Mouse (Mus musculus) adrenal gland, adult (tissue): ENCODE results near the gene Dctn3.
"Not testable (repeated sequence)": the region's sequence is repeated elsewhere in the genome, so short reads cannot be mapped to it uniquely, and the experiment has no call there.

ENCODE experiments used
- DNase-seq, 2 experiments: peaks; one replicate each; pipeline ENCODE4 v3.0.0; 2022 to 2023; ENCODE audit warnings: low spot score in 1 of 2; ENCODE audit not compliant: inconsistent age in 2 of 2

The Dctn3 gene

GRCm38 (mm10) chr4:41739260-41739659 is 16.3 kb upstream of the Dctn3 start:
- DNase-seq = no peak

DNA sequence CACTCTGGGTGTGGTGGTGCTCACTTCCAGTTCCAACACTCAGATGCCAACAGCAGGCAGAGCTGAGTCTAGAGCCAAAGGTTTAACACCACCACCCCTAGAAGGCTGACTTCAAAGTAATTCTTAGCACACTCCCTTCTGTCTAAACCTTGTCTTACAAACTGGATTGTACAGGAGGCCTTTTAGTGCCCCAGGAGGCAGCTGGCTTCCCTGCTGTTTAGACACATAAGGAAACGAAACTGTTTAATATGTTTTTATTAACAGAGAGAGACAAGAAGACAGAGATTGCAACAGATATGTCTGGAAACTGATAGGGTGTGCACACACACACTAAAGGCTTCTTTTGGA is 15.3 kb upstream of the Dctn3 start:
- peak in 1 of 2 experiments; percentile 63 for DNase-seq

GRCm38 (mm10) chr4:41737602-41738255 is 14.8 kb upstream of the Dctn3 start:
- DNase-seq = peak; percentile 77 to 90

DNA sequence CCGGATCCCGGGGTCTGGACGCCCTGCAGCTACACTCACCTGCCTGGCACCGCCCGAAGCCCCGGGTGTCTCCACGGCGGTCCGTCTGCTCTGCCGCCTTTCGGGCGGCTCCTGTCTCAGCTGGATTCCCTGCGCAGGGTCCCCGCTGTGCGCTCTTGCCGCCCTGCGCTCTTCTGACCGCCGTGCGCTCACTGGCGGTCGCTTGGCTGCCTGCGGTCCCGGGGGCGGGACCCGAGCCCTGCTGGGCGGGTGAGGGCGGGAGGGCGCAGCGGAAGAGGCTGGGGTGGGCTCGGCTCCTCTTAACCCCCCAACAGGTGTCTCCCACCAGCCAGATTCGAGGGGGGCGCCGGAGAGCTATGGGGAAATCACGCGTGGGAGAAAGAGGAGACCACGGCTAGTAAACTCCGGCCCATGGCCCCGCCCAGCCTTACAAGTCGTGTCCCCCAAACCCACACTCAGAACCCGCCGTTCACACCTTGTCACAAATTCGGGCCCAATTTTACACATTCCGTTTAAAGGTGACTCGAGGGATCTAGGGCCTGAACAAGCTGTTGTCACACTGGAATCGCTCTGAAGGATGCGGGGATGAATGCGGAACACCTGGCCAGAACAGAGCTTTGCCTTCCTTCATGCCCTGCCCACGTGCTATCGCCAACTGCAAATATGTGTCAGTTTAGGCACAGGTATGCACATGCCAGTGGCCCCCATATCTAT is 8.2 kb upstream of the Dctn3 start, which contains the start of gene Arid3c:
Gene Arid3c (minus strand): TSS at position 91 of the 714 bp plus-strand sequence.
- no peak for DNase-seq

- DNase-seq = no peak
Measured at GRCm38 (mm10) chr4:41726826-41727621, 4.1 kb upstream of the Dctn3 start.

GRCm38 (mm10) chr4:41716834-41717233 is 6.1 kb downstream of the Dctn3 start:
- no peak for DNase-seq

DNA sequence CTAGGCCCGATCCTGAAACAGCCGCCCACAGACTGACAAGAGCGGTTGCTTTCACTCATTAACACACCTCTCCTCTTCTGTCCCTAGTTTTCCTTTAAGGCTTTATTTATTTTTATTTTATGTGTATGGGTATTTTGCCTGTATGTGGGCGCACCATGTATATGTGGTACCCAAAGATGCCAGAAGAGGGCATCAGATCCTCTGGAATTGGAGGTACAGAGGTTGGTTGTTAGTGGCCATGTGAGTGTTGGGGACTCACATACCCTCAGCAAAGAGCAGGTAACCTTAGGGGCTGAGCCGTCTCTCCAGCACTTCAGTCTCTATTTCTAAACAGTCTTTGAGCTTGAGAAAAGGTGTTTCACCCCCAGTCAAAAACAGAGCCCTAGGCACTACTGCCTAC is 7.4 kb downstream of the Dctn3 start:
- DNase-seq = peak in 1 of 2 experiments; percentile 83

DNA sequence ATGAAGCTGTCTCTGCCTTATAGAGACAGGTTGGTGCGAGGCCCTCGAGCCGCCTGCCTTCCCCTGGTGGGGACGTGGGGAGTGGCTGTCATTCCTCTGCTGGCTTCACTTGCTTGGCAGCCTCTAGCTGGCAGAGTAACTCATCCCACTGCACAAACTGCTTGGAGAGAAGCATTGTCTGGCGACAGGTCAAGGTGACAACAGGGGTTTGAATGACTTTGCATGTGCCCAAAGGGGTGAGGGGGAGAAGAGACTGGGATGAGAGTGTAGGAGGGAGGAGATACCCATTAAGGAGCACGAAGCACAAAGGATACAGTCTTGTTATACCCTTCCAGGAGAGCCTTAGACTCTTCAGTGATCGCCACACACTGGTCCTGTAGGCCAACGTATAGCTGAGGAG is 7.9 kb downstream of the Dctn3 start:
- DNase-seq = peak in 1 of 2 experiments; percentile 44

DNA sequence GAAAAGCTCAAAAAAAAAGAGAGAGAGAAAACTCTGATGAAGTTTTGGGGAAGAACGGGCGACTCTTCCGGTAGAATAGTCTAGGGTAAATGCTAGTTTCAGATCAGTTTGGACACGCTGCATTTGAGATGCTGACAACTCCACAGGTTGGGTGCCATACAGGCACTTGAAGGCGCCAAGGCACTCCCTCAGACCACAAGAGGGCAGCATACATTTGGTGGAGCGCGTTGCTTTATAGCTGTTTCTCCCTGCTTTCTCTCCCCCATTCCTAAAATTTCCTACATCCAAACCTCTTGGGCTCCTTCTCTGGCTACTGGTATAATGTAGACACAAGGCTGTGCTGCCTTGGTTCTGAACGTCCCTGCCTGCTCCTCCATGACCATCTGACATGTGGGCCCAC is 8.7 kb downstream of the Dctn3 start:
- DNase-seq = peak; percentile 58 to 86

DNA sequence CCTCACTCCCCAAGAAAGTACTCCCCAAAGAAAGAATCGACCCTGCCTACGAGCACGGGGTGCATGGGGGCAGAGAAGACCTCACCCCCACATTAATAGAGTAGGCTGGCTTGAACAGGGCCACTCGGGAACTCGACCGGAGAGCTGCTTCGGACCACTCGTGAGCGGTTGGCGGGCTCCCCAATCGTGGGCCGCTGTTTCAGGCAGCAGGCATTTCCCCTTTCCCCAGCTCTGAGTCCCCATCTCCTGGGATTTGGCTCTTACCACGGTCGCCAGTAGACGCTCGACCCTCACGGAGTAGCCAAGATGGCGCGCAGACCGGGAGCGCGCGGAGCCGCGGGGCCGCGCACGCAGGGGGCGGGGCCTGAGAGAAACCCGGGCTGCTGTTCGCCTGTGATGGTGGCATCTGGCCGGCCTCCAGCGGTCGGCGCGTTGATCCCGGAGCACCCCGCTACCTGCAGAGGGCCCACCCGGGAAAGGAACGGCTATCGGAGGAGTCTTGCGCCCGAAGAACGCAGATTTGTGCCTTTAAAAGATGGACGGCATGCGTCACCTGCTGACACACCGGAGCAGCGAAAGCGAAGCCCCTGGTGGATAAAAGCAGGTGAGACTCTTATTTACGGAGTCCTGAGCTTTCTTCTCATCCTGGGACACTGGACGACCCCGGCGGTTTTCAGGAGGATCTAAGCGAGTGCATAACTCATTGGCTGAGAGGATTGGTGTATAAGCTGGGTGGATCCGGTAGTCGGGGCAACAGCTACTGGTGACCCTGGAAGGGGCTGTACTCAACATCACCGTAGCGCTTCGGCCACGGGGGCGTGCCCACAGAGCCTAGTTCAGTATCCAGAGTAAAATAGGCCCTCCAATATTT is 9.5 kb downstream of the Dctn3 start, which contains the start of gene Rpp25l:
Gene Rpp25l (minus strand): TSS at position 338 of the 871 bp plus-strand sequence.
- peak; percentile 87 to 97 for DNase-seq

- no peak for DNase-seq
Measured at GRCm38 (mm10) chr4:41712421-41713196, 10.4 kb downstream of the Dctn3 start.

DNA sequence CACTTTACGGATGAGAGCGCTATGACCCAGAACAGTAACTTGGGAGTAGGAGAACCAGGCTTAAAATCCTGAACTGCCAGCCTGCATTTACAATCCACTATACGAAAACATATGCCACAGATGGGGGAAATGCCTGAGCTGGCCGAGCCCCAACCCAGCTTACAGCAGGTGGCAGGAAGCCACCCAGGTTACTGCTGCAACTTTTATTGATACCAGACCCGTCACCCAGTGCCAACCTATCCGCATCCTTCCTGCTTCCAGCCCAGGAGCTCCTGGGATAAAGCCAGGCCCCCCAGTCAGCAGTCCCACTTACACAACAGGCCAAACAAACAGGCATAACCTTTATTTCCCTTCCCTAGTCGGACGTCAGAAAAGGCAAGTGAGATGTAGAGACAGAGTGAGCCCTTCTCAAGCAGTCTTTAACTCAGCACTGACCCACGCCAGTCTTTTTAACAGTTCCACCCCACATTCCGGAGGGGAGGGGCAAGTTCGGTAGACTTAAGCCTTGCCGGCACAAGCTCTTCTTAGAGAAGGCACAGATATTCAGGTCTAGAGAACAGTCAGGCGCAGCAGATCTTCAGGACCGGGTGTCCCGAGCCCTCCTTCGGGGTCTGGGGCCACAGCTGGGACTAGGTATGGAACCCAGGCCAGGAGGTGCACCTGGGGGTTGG is 11.1 kb downstream of the Dctn3 start:
- DNase-seq = no peak

DNA sequence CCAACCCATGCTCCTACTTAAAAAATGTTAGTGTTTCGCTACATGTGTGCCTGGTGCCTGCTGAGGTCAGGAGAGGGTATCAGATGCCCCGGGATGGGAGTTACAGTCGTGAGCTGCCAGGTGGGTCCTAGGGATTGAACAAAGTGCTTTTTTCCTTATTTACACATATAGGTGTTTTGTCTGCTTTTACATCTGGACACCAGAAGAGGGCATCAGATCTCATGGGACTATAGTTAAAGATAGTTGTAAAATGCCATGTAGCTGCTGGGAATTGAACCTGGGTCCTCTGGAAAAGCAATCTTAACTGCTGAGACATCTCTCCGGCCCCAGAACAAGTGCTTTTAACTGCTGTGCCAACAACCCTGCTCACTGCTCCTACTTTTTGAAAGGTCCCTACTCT is 12.7 kb downstream of the Dctn3 start:
- DNase-seq = no peak

- peak in 1 of 2 experiments; percentile 89 for DNase-seq
Measured at GRCm38 (mm10) chr4:41708192-41708745, 14.7 kb downstream of the Dctn3 start.

DNA sequence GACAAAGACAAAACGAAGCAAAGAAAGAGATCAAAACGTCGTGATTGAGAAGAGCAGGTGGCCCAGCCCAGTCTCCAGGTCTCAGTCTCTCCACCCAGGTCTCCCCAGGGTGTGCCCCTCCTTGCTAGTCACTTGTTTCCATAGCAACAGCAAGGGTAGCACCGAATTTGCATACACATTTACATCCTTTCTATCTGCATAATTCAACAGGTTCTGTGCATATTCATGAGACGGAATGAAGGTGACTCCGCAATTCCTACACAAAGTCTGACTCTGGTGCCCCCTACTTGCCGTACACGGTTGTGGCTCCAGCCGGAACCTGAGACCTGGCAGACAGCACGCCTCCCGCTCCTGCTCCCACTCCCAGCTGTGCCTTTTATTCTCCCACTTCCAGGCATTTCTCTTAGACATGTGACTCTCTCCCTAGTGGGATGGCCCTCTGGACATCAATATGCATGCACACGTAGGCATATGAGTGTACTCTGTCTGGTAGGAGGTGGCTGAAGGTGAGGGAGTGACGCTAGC is 15.9 kb downstream of the Dctn3 start:
- DNase-seq = peak; percentile 64 to 87

GRCm38 (mm10) chr4:41705922-41706754 is 16.8 kb downstream of the Dctn3 start:
- DNase-seq = peak in 1 of 2 experiments; percentile 34

DNA sequence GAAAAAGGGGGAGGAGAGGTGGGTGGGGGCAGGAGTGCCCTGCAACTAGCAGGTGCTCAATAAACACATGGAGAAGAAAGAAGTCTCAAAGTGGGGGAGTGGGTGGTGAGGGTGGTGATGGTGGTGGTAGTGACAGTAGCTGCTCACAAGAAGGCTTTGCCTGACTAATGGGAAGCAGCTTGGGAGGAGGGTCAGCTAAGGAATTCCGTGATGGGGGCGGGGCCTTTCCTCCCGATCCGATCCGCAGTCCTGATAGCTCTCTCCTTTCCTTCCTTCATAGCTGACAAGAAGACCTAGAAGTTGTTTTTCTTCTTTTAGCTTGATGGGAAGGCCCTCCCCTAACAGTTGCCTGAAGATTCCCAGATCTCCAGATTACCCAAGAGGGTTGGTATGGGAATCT is 18.3 kb downstream of the Dctn3 start:
- DNase-seq = no peak

GRCm38 (mm10) chr4:41702226-41702625 is 20.7 kb downstream of the Dctn3 start:
- not testable (repeated sequence) for DNase-seq
